Mouse (Mus musculus) bone marrow, adult 2 months (tissue): Measurements from ENCODE around the gene Olfr987. TPM values are rescaled to one million over a fixed set of nuclear protein-coding genes. Genes with fewer than 3 reads are reported as not detected.
"Not testable (repeated sequence)": the region's sequence is repeated elsewhere in the genome, so short reads cannot be mapped to it uniquely, and the experiment has no call there.

Source experiments
- H3K27ac ChIP-seq: fragments of 200-500 bp; 2 replicates; pipeline ENCODE4 v1.5.1; 2012; ENCODE audit warnings: low read depth, mild to moderate bottlenecking, control low read depth, inconsistent platforms, low read length; ENCODE audit not compliant: control insufficient read depth, poor library complexity, insufficient read depth
- H3K4me1 ChIP-seq: fragments of 200-500 bp; 2 replicates; pipeline ENCODE4 v1.6.1; 2011; ENCODE audit warnings: low read length; ENCODE audit not compliant: control insufficient read depth, insufficient read depth
- H3K4me3 ChIP-seq: fragments of 200-500 bp; replicated peaks from 2 replicates; pipeline ENCODE3; 2011; ENCODE audit warnings: mild to moderate bottlenecking, low read depth, low read length, control low read depth; ENCODE audit not compliant: control insufficient read depth
- CTCF ChIP-seq: fragments of 200-500 bp; IDR thresholded peaks from 2 replicates; pipeline ENCODE4 v1.5.1; 2011; ENCODE audit warnings: low read length, control low read depth; ENCODE audit not compliant: control insufficient read depth, insufficient read depth
- POLR2A ChIP-seq: fragments of 200-500 bp; IDR thresholded peaks from 2 replicates; pipeline ENCODE4 v1.6.1; 2011; ENCODE audit warnings: low read depth, mild to moderate bottlenecking, control low read depth, low read length, borderline replicate concordance; ENCODE audit not compliant: control insufficient read depth
- WGBS: fragments of 180-500 bp; shearing (Covaris S2); methylation state at CpG from one replicate; pipeline ENCODE4 v1.1.7; 2018; 5-methylcytosine and 5-hydroxymethylcytosine counted together
- polyA plus RNA-seq: library from polyadenylated mRNA; stranded (reverse); fragments of >200 nt; gene quantifications from 2 replicates; pipeline ENCODE4 v1.2.4, GENCODE M21; 2011; ENCODE audit warnings: low replicate concordance; ENCODE audit not compliant: missing spikeins, insufficient read depth, insufficient read length

Olfr987 gene
- polyA plus RNA-seq: not detected in 2 replicates

DNA sequence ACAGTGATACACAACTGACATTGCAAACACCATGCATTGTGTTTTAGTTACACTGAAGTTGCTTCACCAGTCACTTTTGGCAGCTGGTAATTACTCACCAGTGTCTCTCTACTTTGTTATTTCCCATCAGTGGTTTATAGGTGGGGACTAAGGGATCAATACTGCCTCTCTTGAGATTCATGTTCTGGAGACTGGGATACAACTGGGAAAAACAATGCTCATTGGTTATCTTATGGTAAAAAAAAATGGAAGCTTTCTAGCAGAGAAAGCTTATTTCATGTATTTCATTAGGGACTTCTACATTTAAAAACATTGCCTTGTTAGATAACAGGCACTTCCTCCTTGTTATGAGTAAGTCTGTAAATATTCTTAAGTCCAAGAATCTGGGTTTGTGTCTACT lies at the start of gene Olfr987:
TSS of gene Olfr987 (minus strand) at position 101 of the 400 bp plus-strand sequence.
- not testable (repeated sequence) for H3K4me3 ChIP-seq, H3K27ac ChIP-seq, H3K4me1 ChIP-seq

DNA sequence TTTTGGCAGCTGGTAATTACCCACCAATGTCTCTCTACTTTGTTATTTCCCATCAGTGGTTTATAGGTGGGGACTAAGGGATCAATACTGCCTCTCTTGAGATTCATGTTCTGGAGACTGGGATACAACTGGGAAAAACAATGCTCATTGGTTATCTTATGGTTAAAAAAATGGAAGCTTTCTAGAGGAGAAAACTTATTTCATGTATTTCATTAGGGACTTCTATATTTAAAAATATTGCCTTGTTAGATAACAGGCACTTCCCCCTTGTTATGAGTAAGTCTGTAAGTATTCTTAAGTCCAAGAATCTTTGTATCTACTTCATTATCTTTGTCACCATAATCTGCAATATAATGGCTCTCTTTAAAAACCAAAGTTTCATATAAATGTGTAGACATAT lies 24.0 kb upstream of the Olfr987 start, which contains the start of gene Olfr988:
TSS of gene Olfr988 (minus strand) at position 101 of the 400 bp plus-strand sequence.
- not testable (repeated sequence) for H3K4me1 ChIP-seq, H3K4me3 ChIP-seq, H3K27ac ChIP-seq

DNA sequence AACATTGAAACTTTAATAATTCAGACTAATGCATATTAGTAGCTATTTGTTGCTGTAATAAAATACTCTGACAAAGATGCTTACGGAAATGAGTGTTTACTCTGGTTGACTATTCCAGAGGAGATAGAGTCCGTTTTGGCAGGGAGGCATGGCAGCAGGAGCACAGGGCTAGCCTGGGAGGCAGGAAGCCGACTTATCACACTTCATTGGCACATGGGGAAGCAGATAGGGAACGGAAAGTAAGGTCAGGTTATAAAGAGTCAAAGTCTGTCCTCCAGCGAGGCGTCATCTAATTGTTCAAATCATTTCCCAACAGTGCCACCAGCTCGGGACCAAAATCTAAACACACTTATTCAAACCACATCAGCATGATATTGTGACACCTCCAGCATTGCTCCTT lies 857 bp upstream of the Olfr987 start:
- 48% methylated on average over 7 of the region's 7 CpGs for WGBS
- TF ChIP-seq POLR2A (no peak), CTCF (no peak)
- Histone ChIP-seq H3K27ac (no peak overlapping the region), H3K4me3 (no peak overlapping the region), H3K4me1 (no peaks in the 10 kb centered on the region)

DNA sequence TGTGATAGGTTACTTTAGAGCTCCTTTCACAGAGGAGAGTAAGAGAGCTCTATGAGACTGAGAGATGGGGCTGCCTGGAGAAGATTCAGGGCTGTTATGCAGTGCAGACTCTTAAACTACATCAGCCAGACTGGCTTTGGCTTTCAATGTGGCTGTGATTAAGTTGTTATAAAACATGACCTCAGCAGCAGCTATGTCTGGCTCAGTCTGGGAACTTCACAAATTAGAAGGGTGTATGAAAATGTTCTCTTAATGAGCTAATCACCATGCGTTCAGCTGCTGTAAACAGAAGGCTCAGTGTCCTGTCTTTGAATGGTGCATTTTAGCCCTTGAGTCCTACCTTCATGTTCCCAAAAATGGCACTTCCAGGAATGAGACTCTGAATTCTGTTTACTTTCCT lies 20.0 kb downstream of the Olfr987 start:
- 77% methylated on average over 1 of the region's 1 CpGs for WGBS
- no peak overlapping the region for H3K4me3 ChIP-seq
- no peaks in the 10 kb centered on the region for H3K4me1 ChIP-seq
- H3K27ac ChIP-seq: no peak overlapping the region
- TF ChIP-seq CTCF (no peak), POLR2A (no peak)

DNA sequence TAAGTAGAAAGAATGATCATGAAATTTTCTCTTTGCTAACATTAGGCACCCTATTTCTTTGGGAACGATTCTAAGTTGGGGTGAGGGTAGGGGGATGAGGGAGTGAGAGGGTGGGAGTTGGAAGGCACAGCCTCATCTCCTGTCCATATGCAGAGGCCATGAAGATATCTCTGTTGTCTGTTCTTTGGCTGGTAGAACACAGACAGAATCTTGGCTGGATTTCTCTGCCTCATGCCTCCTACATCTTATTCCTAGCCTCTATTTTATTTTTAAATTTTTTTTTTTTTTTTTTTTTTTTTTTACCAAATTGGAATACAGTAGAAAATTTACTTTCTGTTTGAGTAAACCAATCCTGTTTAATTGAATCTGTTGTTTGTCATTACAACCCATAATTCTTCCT lies 53.7 kb downstream of the Olfr987 start:
- no peak overlapping the region for H3K27ac ChIP-seq
- no peak overlapping the region for H3K4me3 ChIP-seq
- no peaks in the 10 kb centered on the region for H3K4me1 ChIP-seq
- 43% methylated on average over 1 of the region's 1 CpGs for WGBS
- no peak for TF ChIP-seq CTCF
- TF ChIP-seq POLR2A: no peak

DNA sequence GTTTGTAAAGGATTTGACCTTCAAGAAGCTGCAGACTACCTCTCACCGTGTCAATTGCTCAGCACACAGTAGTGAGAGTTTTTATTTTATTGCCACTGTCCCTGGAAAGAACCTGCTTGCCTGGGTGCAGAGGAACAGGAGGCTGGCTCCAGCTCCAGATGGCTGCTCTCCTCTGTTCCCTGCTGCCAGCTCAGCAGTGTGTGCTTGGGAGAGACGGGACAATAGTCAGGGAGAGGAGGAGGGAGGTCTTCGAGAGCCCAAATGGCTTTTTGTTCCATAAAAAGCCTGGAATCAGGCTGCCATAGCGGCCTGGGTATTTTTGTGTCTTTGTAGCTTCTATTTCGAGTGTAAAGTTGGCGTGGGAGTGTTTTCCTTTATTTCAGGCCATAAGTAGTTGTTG lies 54.5 kb downstream of the Olfr987 start:
- 32% methylated on average over 6 of the region's 6 CpGs for WGBS

DNA sequence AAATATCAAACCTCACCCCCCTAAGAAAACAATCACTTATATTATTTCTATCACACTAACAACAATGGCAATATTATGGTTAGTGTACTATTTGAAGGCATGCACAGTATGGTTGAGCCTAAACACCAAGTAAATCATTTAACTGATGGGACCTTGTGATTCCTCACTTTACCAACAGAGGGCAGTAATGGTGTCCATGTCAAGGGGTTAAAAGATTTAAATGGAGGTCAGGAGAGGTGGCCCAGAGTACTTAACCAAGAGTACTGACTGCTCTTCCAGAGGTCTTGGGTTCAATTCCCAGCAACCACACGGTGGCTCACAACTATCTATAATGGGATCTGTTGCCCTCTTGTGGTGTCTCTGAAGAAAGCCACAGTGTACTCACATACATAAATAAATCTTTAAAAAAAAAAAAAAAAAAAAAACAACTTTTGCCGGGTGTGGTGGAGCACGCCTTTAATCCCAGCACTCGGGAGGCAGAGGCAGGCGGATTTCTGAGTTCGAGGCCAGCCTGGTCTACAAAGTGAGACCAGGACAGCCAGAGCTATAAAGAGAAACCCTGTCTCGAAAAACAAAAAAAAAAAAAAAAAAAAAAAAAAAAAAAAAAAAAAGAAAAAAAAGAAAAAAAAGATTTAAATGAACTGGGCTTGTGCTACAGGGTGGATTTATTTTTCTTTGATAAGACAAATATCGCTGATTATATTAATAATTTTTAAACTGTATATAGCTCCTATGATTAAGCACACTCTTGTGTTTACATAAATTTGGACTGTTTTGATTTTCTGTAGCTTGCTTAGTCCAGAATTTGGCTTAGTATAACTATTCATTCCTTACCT lies 55.3 kb downstream of the Olfr987 start:
- Histone ChIP-seq H3K4me1 (no peaks in the 10 kb centered on the region), H3K27ac (no peak overlapping the region), H3K4me3 (no peak overlapping the region)
- 68% methylated on average over 8 of the region's 8 CpGs for WGBS
- TF ChIP-seq POLR2A: no peak
- no peak for TF ChIP-seq CTCF

More for the DNA sequence above, 54.5 kb downstream of the Olfr987 start:
- H3K4me1 ChIP-seq: no peaks in the 10 kb centered on the region
- no peak overlapping the region for H3K27ac ChIP-seq
- no peak for TF ChIP-seq POLR2A
- TF ChIP-seq CTCF: no peak
- H3K4me3 ChIP-seq: no peak overlapping the region

DNA sequence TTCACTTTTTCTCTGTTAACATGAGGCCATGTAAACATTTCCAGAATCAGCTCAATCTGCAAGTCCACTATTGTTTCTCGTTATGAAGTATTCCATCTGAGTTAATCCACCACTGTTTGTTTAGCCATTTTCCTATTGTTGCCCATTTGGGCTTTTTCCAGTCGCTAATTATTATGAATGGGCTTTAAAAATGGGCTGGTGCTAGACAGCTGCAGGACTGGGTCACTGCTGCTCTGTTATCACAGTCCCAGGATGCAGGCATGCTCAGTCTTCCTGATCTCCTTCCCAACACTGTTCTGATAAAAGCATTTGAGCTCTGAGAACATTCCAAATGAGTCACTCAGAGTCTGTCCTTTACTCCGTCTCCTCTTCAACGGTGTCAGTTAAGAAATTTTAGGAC lies 58.1 kb downstream of the Olfr987 start:
- TF ChIP-seq CTCF: no peak
- TF ChIP-seq POLR2A: no peak
- Histone ChIP-seq H3K4me1 (no peaks in the 10 kb centered on the region), H3K4me3 (no peak overlapping the region), H3K27ac (no peak overlapping the region)
- WGBS: 35% methylated on average over 4 of the region's 4 CpGs

Other genes with a start within 250 kb of the Olfr987 start
- gene Aplnr, start 203.1 kb downstream of the Olfr987 start, polyA plus RNA-seq: 0.99 and 5.1 TPM in 2 replicates
- gene Lrrc55, start 142.1 kb downstream of the Olfr987 start, polyA plus RNA-seq: not detected in 2 replicates
- gene Olfr988, start 23.9 kb upstream of the Olfr987 start, polyA plus RNA-seq: not detected in 2 replicates
- gene Olfr992, start 70.2 kb upstream of the Olfr987 start, polyA plus RNA-seq: not detected in 2 replicates
- gene Olfr993, start 75.6 kb upstream of the Olfr987 start, polyA plus RNA-seq: not detected in 2 replicates
- not detected in 2 replicates for gene Olfr994, start 97.1 kb upstream of the Olfr987 start, polyA plus RNA-seq
- gene Olfr995, start 104.3 kb upstream of the Olfr987 start, polyA plus RNA-seq: not detected in 2 replicates
- not detected in 2 replicates for gene 4833423E24Rik, start 179.7 kb upstream of the Olfr987 start, polyA plus RNA-seq
- not detected in 2 replicates for gene Olfr996, start 239.9 kb upstream of the Olfr987 start, polyA plus RNA-seq
- not detected in 2 replicates for gene Olfr998, start 249.6 kb upstream of the Olfr987 start, polyA plus RNA-seq